Mouse (Mus musculus) heart, postnatal 0 days (tissue): ENCODE data around the gene Grik5. TPM values are rescaled to one million over a fixed set of nuclear protein-coding genes. Genes with fewer than 3 reads are reported as not detected.
A peak's percentile ranks its signal among the peaks of the same experiment; 100 is the strongest.

ENCODE experiments used
- ATAC-seq: fragments of 200-750 bp; cut with Nextera tagmentation; 2 replicates; pipeline ENCODE4 v1.8.0; 2017; ENCODE audit warnings: low read depth, moderate number of reproducible peaks, moderate library complexity; ENCODE audit not compliant: insufficient read depth
- DNase-seq: peaks from one replicate; pipeline ENCODE4 v3.0.0-alpha.2; 2016; ENCODE audit warnings: low spot score
- H3K27ac ChIP-seq: fragments of 300-500 bp; sonication (generic); 2 replicates; pipeline ENCODE4 v1.5.1; 2014; ENCODE audit warnings: low read depth, mild to moderate bottlenecking
- H3K27me3 ChIP-seq: fragments of 300-500 bp; sonication (generic); 2 replicates; pipeline ENCODE4 v1.6.1; 2014; ENCODE audit warnings: low read length, mixed read lengths; ENCODE audit not compliant: control insufficient read depth, insufficient read depth
- H3K36me3 ChIP-seq: fragments of 300-500 bp; sonication (generic); replicated peaks from 2 replicates; pipeline ENCODE4 v1.6.1; 2014; ENCODE audit warnings: low read length, mixed read lengths; ENCODE audit not compliant: control insufficient read depth, insufficient read depth
- H3K4me1 ChIP-seq: fragments of 300-500 bp; sonication (generic); 2 replicates; pipeline ENCODE4 v1.6.1; 2014; ENCODE audit warnings: antibody characterized with exemption; ENCODE audit not compliant: control insufficient read depth, insufficient read depth
- H3K4me2 ChIP-seq: fragments of 300-500 bp; sonication (generic); 2 replicates; pipeline ENCODE4 v1.6.1; 2014; ENCODE audit warnings: low read depth, mild to moderate bottlenecking, low read length, moderate library complexity
- H3K4me3 ChIP-seq: fragments of 300-500 bp; sonication (generic); 2 replicates; pipeline ENCODE4 v1.5.1; 2014; ENCODE audit warnings: low read depth, low read length
- H3K9ac ChIP-seq: fragments of 300-500 bp; sonication (generic); replicated peaks from 2 replicates; pipeline ENCODE4 v1.6.1; 2014; ENCODE audit warnings: low read depth, low read length, mixed read lengths
- H3K9me3 ChIP-seq: fragments of 300-500 bp; sonication (generic); replicated peaks from 2 replicates; pipeline ENCODE4 v1.6.1; 2016; ENCODE audit warnings: low read length; ENCODE audit not compliant: control insufficient read depth
- CTCF ChIP-seq: IDR thresholded peaks from 2 replicates; pipeline ENCODE4 v1.5.1; 2016; ENCODE audit warnings: antibody characterized with exemption, control low read depth, low read depth
- EP300 ChIP-seq: IDR thresholded peaks from 2 replicates; pipeline ENCODE4 v1.6.1; 2016; ENCODE audit warnings: antibody characterized with exemption, low read depth
- WGBS: fragments of 180-500 bp; shearing (Covaris S2); extraction: QIAGEN DNeasy Blood & Tissue Kit; methylation state at CpG from one replicate; pipeline ENCODE4 v1.1.7; 2014; 5-methylcytosine and 5-hydroxymethylcytosine counted together
- polyA plus RNA-seq: library from polyadenylated mRNA; unstranded; fragments of >200 nt; fragmentation: Nextera tagmentation; extraction: Ambion mirVana; gene quantifications from 2 replicates; pipeline ENCODE4 v1.2.1, GENCODE M21; 2015
- total RNA-seq: library from RNA; depleted of rRNA; stranded (reverse); fragments of >200 nt; gene quantifications from 2 replicates; pipeline ENCODE4 v1.2.3, GENCODE M21; 2014; ENCODE audit warnings: low replicate concordance

Gene Grik5
- total and polyA plus RNA-seq, 2 experiments from 2014 or later: 1.6 to 16.2 TPM

DNA sequence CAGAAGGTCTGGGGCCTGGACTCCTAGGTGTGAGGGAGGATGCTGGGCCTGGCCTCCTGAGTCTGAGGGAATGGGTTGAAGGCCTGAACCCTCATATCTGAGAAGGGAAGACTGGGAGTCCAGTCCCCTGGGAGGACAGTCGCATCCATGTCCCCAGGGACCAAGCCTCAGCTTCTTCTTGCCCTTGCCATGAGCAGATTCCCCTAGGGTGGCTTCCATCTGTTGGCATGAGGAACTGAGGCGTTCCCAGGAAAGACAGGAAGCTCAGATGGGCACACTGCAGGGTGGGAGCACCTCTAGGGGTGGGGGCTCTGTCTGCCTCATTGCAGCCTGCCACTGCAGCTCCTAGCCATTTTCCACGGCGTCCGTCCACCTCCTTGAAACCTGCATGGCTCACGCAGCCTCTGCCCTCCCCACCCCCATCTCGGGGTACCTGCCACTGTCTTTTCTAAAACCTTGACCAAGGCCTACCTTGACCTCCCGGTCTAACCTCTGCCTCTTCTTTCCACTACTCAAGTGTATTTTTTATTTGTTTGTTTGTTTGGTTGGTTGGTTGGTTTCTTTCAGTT lies 68.2 kb downstream of the Grik5 start:
- no peaks in the 10 kb centered on the region for H3K36me3 ChIP-seq
- H3K4me1 ChIP-seq: no peaks in the 10 kb centered on the region
- no peak overlapping the region for H3K4me2 ChIP-seq
- no peak overlapping the region for H3K4me3 ChIP-seq
- DNase-seq: no peak
- H3K9me3 ChIP-seq: no peaks in the 10 kb centered on the region
- H3K27ac ChIP-seq: no peak overlapping the region
- no peak overlapping the region for H3K9ac ChIP-seq
- WGBS: 77% methylated on average over 8 of the region's 8 CpGs
- H3K27me3 ChIP-seq: peaks cover 54% of the 10 kb centered on the region
- TF ChIP-seq CTCF (no peak), EP300 (no peak)
- no peak for ATAC-seq

- H3K4me3 ChIP-seq: no peak overlapping the region
- H3K27me3 ChIP-seq: peaks cover 48% of the 10 kb centered on the region
- no peak overlapping the region for H3K27ac ChIP-seq
- no peak overlapping the region for H3K4me2 ChIP-seq
- H3K36me3 ChIP-seq: no peaks in the 10 kb centered on the region
- H3K9me3 ChIP-seq: no peaks in the 10 kb centered on the region
- H3K4me1 ChIP-seq: no peaks in the 10 kb centered on the region
- ATAC-seq (no peak), DNase-seq (no peak)
- WGBS: 39% methylated on average over 11 of the region's 11 CpGs
- no peak overlapping the region for H3K9ac ChIP-seq
- TF ChIP-seq CTCF: no peak
- TF ChIP-seq EP300: no peak
Observed at GRCm38 (mm10) chr7:25003291-25003690, 68.9 kb downstream of the Grik5 start.

GRCm38 (mm10) chr7:25000711-25001110 lies 71.4 kb downstream of the Grik5 start:
- TF ChIP-seq EP300: no peak
- no peak for TF ChIP-seq CTCF
- ATAC-seq: no peak
- no peak overlapping the region; the same call in 1 of the 2 replicates for H3K4me2 ChIP-seq
- H3K4me1 ChIP-seq: no peaks in the 10 kb centered on the region
- peaks cover 22% of the 10 kb centered on the region for H3K27me3 ChIP-seq
- H3K9ac ChIP-seq: no peak overlapping the region
- H3K36me3 ChIP-seq: no peaks in the 10 kb centered on the region
- DNase-seq: no peak
- no peak overlapping the region for H3K4me3 ChIP-seq
- no peaks in the 10 kb centered on the region for H3K9me3 ChIP-seq
- WGBS: 59% methylated on average over 12 of the region's 12 CpGs
- peak overlapping the region; percentile 11; the same call in 1 of the 2 replicates for H3K27ac ChIP-seq

GRCm38 (mm10) chr7:25000211-25000610 lies 71.9 kb downstream of the Grik5 start:
- peaks cover 17% of the 10 kb centered on the region for H3K27me3 ChIP-seq

DNA sequence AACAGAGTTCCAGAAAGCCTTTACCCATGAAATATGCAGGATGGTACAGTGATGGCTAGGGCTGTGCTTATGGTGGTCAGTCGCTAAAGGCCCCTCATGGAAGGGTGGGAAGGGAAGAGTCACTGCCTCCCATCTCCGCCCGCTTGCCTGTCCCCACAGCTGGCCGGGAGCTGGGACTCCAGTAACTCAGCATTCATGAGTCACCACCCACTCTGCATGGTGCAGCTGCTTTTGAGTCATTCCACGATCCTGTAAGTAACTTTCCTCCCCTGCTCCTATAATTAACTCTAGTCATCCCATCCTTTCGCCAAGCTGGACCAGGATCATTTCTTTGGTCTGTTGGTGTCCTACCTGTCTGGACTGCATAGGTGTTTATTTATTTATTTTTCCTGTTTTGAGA lies 79.1 kb downstream of the Grik5 start:
- Histone ChIP-seq H3K4me1 (no peaks in the 10 kb centered on the region), H3K36me3 (no peaks in the 10 kb centered on the region), H3K4me2 (no peak overlapping the region), H3K9me3 (no peaks in the 10 kb centered on the region), H3K9ac (no peak overlapping the region), H3K27me3 (no peaks in the 10 kb centered on the region), H3K4me3 (no peak overlapping the region), H3K27ac (no peak overlapping the region)
- DNase-seq (no peak), ATAC-seq (no peak)
- WGBS: 56% methylated on average over 6 of the region's 6 CpGs
- TF ChIP-seq EP300 (no peak), CTCF (no peak)

More at GRCm38 (mm10) chr7:25000211-25000610, 71.9 kb downstream of the Grik5 start:
- H3K4me1 ChIP-seq: no peaks in the 10 kb centered on the region
- DNase-seq (no peak), ATAC-seq (no peak)
- no peaks in the 10 kb centered on the region for H3K9me3 ChIP-seq
- H3K4me2 ChIP-seq: no peak overlapping the region
- H3K4me3 ChIP-seq: no peak overlapping the region
- 61% methylated on average over 7 of the region's 7 CpGs for WGBS
- H3K36me3 ChIP-seq: no peaks in the 10 kb centered on the region
- no peak overlapping the region; the same call in 1 of the 2 replicates for H3K27ac ChIP-seq
- TF ChIP-seq CTCF (no peak), EP300 (no peak)
- no peak overlapping the region for H3K9ac ChIP-seq

DNA sequence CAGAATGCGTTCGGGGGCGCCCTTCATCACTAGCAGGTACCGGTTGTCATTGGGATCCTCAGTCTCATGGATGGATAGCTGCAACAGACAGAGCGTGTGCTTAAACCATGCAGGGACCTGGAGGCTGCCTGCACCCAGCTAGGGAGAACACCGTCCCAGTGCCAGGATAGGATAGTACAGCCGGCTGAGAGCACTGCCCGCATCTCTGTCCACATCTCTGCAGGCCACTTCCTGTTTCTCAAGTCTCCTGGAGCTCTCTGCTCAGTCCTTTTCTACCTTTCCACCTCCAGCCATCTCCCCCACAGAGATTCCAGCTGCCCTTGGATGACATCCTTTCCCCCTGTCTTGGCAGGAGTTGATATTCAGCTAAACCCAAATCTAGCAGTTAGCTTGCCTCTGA lies 81.7 kb downstream of the Grik5 start:
- no peaks in the 10 kb centered on the region for H3K9me3 ChIP-seq
- DNase-seq (no peak), ATAC-seq (no peak)
- no peaks in the 10 kb centered on the region for H3K36me3 ChIP-seq
- TF ChIP-seq CTCF (no peak), EP300 (no peak)
- no peaks in the 10 kb centered on the region for H3K4me1 ChIP-seq
- no peak overlapping the region for H3K4me3 ChIP-seq
- no peak overlapping the region for H3K9ac ChIP-seq
- no peak overlapping the region for H3K27ac ChIP-seq
- no peaks in the 10 kb centered on the region for H3K27me3 ChIP-seq
- WGBS: 77% methylated on average over 8 of the region's 8 CpGs
- no peak overlapping the region for H3K4me2 ChIP-seq
